Mouse (Mus musculus): Measurements from ENCODE around the gene Tma16.

The Tma16 gene

GRCm38 (mm10) chr8:66486084-66486763 lies at the start of gene Tma16:
TSS of gene Tma16 (minus strand) at chr8:66486530.
- peak; percentile 84 for DNase-seq (ENCODE audit: low read depth, low spot score)

- DNase-seq (ENCODE audit: low read depth, low spot score) = no peak
Measured at GRCm38 (mm10) chr8:66520576-66520975, 34.2 kb upstream of the Tma16 start.

- DNase-seq (ENCODE audit: low read depth, low spot score) = no peak
Measured at GRCm38 (mm10) chr8:66519149-66519548, 32.8 kb upstream of the Tma16 start.

- no peak for DNase-seq (ENCODE audit: low read depth, low spot score)
Measured at GRCm38 (mm10) chr8:66511537-66511936, 25.2 kb upstream of the Tma16 start, which contains the start of gene Tktl2. TSS of gene Tktl2 (plus strand) at chr8:66511756.

- no peak for DNase-seq (ENCODE audit: low read depth, low spot score)
Measured at GRCm38 (mm10) chr8:66503381-66503780, 17.1 kb upstream of the Tma16 start.

- peak; percentile 53 for DNase-seq (ENCODE audit: low read depth, low spot score)
Measured at GRCm38 (mm10) chr8:66496998-66497577, 10.8 kb upstream of the Tma16 start.

- DNase-seq (ENCODE audit: low read depth, low spot score) = peak; percentile 53
Measured at GRCm38 (mm10) chr8:66495726-66496125, 9.4 kb upstream of the Tma16 start.

GRCm38 (mm10) chr8:66494496-66494895 lies 8.2 kb upstream of the Tma16 start:
- no peak for DNase-seq (ENCODE audit: low read depth, low spot score)

- DNase-seq (ENCODE audit: low read depth, low spot score) = no peak
Measured at GRCm38 (mm10) chr8:66490624-66491023, 4.3 kb upstream of the Tma16 start.

- DNase-seq (ENCODE audit: low read depth, low spot score) = no peak
Measured at GRCm38 (mm10) chr8:66488556-66488955, 2.2 kb upstream of the Tma16 start.

- DNase-seq (ENCODE audit: low read depth, low spot score) = no peak
Measured at GRCm38 (mm10) chr8:66476880-66477279, 9.4 kb downstream of the Tma16 start.

GRCm38 (mm10) chr8:66469821-66470220 lies 16.5 kb downstream of the Tma16 start:
- DNase-seq (ENCODE audit: low read depth, low spot score) = no peak

GRCm38 (mm10) chr8:66457057-66457456 lies 29.3 kb downstream of the Tma16 start:
- no peak for DNase-seq (ENCODE audit: low read depth, low spot score)

- peak; percentile 26 for DNase-seq (ENCODE audit: low read depth, low spot score)
Measured at GRCm38 (mm10) chr8:66450691-66451090, 35.6 kb downstream of the Tma16 start.

GRCm38 (mm10) chr8:66445351-66445750 lies 41.0 kb downstream of the Tma16 start:
- DNase-seq (ENCODE audit: low read depth, low spot score) = no peak

- DNase-seq (ENCODE audit: low read depth, low spot score) = no peak
Measured at GRCm38 (mm10) chr8:66444141-66444540, 42.2 kb downstream of the Tma16 start.

GRCm38 (mm10) chr8:66442778-66443177 lies 43.6 kb downstream of the Tma16 start:
- DNase-seq (ENCODE audit: low read depth, low spot score) = no peak

GRCm38 (mm10) chr8:66441123-66441522 lies 45.2 kb downstream of the Tma16 start:
- DNase-seq (ENCODE audit: low read depth, low spot score) = no peak

- DNase-seq (ENCODE audit: low read depth, low spot score) = no peak
Measured at GRCm38 (mm10) chr8:66438468-66438867, 47.9 kb downstream of the Tma16 start.

GRCm38 (mm10) chr8:66437929-66438328 lies 48.4 kb downstream of the Tma16 start:
- DNase-seq (ENCODE audit: low read depth, low spot score) = no peak

GRCm38 (mm10) chr8:66436804-66437203 lies 49.5 kb downstream of the Tma16 start:
- DNase-seq (ENCODE audit: low read depth, low spot score) = no peak

GRCm38 (mm10) chr8:66433577-66433976 lies 52.8 kb downstream of the Tma16 start:
- DNase-seq (ENCODE audit: low read depth, low spot score) = no peak

GRCm38 (mm10) chr8:66430639-66431038 lies 55.7 kb downstream of the Tma16 start:
- DNase-seq (ENCODE audit: low read depth, low spot score) = no peak

Measured in CD4-positive helper T cell, adult 2 months (primary cell).